Mouse (Mus musculus) ES-E14 (cell line): ENCODE results near the gene Ucma. TPM values are rescaled to one million over a fixed set of nuclear protein-coding genes. Genes with fewer than 3 reads are reported as not detected.
"Not testable (repeated sequence)": the region's sequence is repeated elsewhere in the genome, so short reads cannot be mapped to it uniquely, and the experiment has no call there.

Source experiments
- DNase-seq: peaks from one replicate; pipeline ENCODE4 v3.0.0-alpha.2; 2013; ENCODE audit warnings: low read depth, low spot score
- H3K27ac ChIP-seq: 2 replicates; pipeline ENCODE4 v1.5.1; 2012; ENCODE audit warnings: low read depth, mild to moderate bottlenecking, low read length, moderate library complexity, mixed read lengths; ENCODE audit not compliant: poor library complexity, insufficient read depth, severe bottlenecking
- H3K36me3 ChIP-seq: 2 replicates; pipeline ENCODE4 v1.6.1; 2012; ENCODE audit warnings: mild to moderate bottlenecking, low read length, moderate library complexity, mixed read lengths; ENCODE audit not compliant: control insufficient read depth, poor library complexity, insufficient read depth, severe bottlenecking
- H3K4me1 ChIP-seq, 2 experiments: fragments of 150-350 bp in 1 of 2; sonication (generic) in 1 of 2; 2 replicates each; pipeline ENCODE4 v1.6.1; 2012; ENCODE audit warnings: low read length in 2 of 2, mild to moderate bottlenecking in 1 of 2, mixed read lengths in 1 of 2; ENCODE audit not compliant: control insufficient read depth in 2 of 2, insufficient read depth in 2 of 2, poor library complexity in 1 of 2
- H3K4me3 ChIP-seq, 2 experiments: fragments of 150-350 bp in 1 of 2; sonication (generic) in 1 of 2; 2 replicates each; pipeline ENCODE4 v1.5.1; 2012; ENCODE audit warnings: low read length in 2 of 2, low read depth in 1 of 2, mild to moderate bottlenecking in 1 of 2, mixed read lengths in 1 of 2; ENCODE audit not compliant: insufficient read depth in 1 of 2, poor library complexity in 1 of 2, severe bottlenecking in 1 of 2
- H3K9ac ChIP-seq: 2 replicates; pipeline ENCODE4 v1.6.1; 2012; ENCODE audit warnings: low read depth, mild to moderate bottlenecking, low read length, mixed read lengths; ENCODE audit not compliant: poor library complexity, insufficient read depth, severe bottlenecking
- H3K9me3 ChIP-seq: fragments of 150-350 bp; sonication (generic); 2 replicates; pipeline ENCODE4 v1.6.1; 2012; ENCODE audit warnings: low read depth, mild to moderate bottlenecking, low read length; ENCODE audit not compliant: control insufficient read depth, insufficient read depth
- CHD2 ChIP-seq: IDR thresholded peaks from 2 replicates; pipeline ENCODE4 v1.6.1; 2014; ENCODE audit warnings: mild to moderate bottlenecking, low read depth, low read length, inconsistent platforms
- HCFC1 ChIP-seq: IDR thresholded peaks from 2 replicates; pipeline ENCODE4 v1.6.1; 2012; ENCODE audit warnings: low read length, inconsistent platforms, borderline replicate concordance; ENCODE audit not compliant: insufficient read depth
- MAFK ChIP-seq: IDR thresholded peaks from 2 replicates; pipeline ENCODE4 v1.6.1; 2014; ENCODE audit warnings: mild to moderate bottlenecking, low read depth, low read length, inconsistent platforms; ENCODE audit not compliant: insufficient read depth
- ZC3H11A ChIP-seq: IDR thresholded peaks from 2 replicates; pipeline ENCODE4 v1.6.1; 2012; ENCODE audit warnings: low read depth, mild to moderate bottlenecking, inconsistent platforms, low read length, borderline replicate concordance
- ZNF384 ChIP-seq: IDR thresholded peaks from 2 replicates; pipeline ENCODE4 v1.6.1; 2012; ENCODE audit warnings: low read depth, low read length, inconsistent platforms
- in situ Hi-C, 2 experiments: fragments of 600-800 bp; cut with MboI; formaldehyde crosslinking; loops; one replicate each; pipeline ENCODE4 v1.15.1; 2025; ENCODE audit warnings: low sequenced_read_pairs in 2 of 2, inconsistent platforms in 1 of 2; ENCODE audit not compliant: unreplicated experiment in 2 of 2
- total RNA-seq: library from RNA; depleted of rRNA; stranded (reverse); fragments of 300-350 nt; gene quantifications from 2 replicates; pipeline ENCODE4 v1.2.3, GENCODE M21; 2012

Gene Ucma
- total RNA-seq, 1 experiment: 2.7 TPM

DNA sequence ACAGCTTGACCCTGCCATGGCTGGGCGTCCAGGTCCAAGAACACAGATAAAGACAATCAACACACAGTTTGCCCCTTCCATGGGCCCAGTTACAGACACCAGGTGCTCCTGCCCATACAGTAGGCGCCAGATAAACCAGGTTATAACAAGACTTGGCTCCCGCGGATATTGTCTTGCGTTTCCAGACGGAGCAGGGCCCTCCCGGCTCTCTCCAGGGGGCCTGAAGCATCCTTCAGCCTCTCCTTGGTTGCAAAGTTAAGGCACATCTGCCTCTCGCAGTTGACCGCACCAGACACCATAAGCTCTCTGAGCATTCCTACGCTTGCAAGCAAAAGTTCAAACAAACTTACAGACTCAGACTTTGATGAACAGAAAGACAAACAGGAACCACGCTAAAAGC, 35.1 kb upstream of the Ucma start:
- TF ChIP-seq HCFC1 (no peak), ZC3H11A (no peak), MAFK (no peak), CHD2 (no peak), ZNF384 (no peak)
- Histone ChIP-seq H3K4me1 (no peaks in the 10 kb centered on the region), H3K27ac (no peak overlapping the region), H3K9ac (no peak overlapping the region), H3K4me3 (no peak overlapping the region), H3K36me3 (peaks cover 3% of the 10 kb centered on the region; the same call in 1 of the 2 replicates), H3K9me3 (no peaks in the 10 kb centered on the region)
- DNase-seq: no peak
- in situ Hi-C loops: no loop called here

DNA sequence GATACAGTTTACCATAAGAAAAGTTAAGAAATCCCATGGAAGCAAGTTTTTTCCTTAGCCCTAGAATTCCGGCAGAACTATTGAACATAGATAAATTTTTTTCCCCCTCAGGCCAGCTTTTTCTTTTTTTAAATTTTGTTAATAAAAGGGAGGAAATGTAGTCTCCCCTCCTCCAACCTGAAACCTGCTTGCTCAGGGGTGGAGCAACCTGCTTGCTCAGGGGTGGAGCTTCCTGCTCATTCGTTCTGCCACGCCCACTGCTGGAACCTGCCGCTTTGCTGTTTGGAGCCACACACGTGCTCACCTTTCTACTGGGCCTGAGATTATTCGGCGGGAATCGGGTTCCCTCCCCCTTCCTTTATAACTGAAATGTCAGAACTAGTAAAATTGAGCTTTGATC, 26.2 kb upstream of the Ucma start:
- H3K9ac ChIP-seq, H3K4me1 ChIP-seq, H3K36me3 ChIP-seq, in situ Hi-C loops, H3K4me3 ChIP-seq, DNase-seq, H3K27ac ChIP-seq, H3K9me3 ChIP-seq: not testable (repeated sequence)

GRCm38 (mm10) chr2:4950986-4951385, 24.9 kb upstream of the Ucma start:
- Histone ChIP-seq H3K9ac (no peak overlapping the region), H3K27ac (no peak overlapping the region), H3K9me3 (peaks cover 6% of the 10 kb centered on the region; the same call in 1 of the 2 replicates), H3K4me1 (no peaks in the 10 kb centered on the region), H3K36me3 (no peaks in the 10 kb centered on the region), H3K4me3 (no peak overlapping the region)
- in situ Hi-C loops: no loop called here
- no peak for DNase-seq
- TF ChIP-seq HCFC1: no peak
- TF ChIP-seq ZNF384: no peak
- no peak for TF ChIP-seq ZC3H11A
- TF ChIP-seq MAFK: no peak
- TF ChIP-seq CHD2: no peak

- in situ Hi-C loops: no loop called here
- no peak for TF ChIP-seq ZC3H11A
- TF ChIP-seq MAFK: peak; percentile 54; the same call in 1 of the 2 replicates
- no peak for TF ChIP-seq HCFC1
- no peak for TF ChIP-seq ZNF384
- peaks cover 6% of the 10 kb centered on the region; the same call in 1 of the 2 replicates for H3K9me3 ChIP-seq
- no peak for DNase-seq
- no peak overlapping the region for H3K4me3 ChIP-seq
- H3K36me3 ChIP-seq: no peaks in the 10 kb centered on the region
- H3K27ac ChIP-seq: peak overlapping the region; percentile 89; the same call in 1 of the 2 replicates
- H3K4me1 ChIP-seq: peaks cover 0 to 2% of the 10 kb centered on the region in 2 experiments; a peak in 1 of 4 replicates
- H3K9ac ChIP-seq: no peak overlapping the region
These were observed 21.6 kb upstream of the Ucma start for GRCm38 (mm10) chr2:4954216-4954760.

DNA sequence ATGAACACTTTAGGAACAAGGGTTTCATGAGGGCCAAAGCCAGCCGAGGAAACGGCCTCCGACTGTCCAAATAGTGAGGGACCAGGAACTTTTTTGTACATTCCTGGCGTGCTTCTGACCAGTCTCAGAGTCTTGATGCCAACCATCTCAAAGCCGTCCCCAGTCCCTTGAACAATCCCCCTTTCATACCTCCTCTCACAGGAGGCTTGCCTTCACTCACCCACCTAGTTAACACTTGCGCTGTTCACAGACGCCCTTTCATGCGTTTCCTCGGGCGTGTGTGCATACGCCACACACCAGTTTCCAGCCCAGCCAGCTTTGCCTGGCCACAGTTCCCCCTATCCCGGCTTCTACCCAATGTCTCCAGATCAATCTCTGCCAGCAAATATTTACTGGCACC, 17.9 kb upstream of the Ucma start:
- H3K9ac ChIP-seq: no peak overlapping the region
- H3K9me3 ChIP-seq: 0 out of 2 replicates have a peak, but pooled peaks cover 2% of the 10 kb centered on the region
- TF ChIP-seq MAFK (no peak), ZC3H11A (no peak), CHD2 (no peak), ZNF384 (no peak), HCFC1 (no peak)
- DNase-seq: no peak
- H3K4me3 ChIP-seq: no peak overlapping the region
- H3K36me3 ChIP-seq: no peaks in the 10 kb centered on the region
- H3K27ac ChIP-seq: no peak overlapping the region
- in situ Hi-C loops: no loop called here
- H3K4me1 ChIP-seq: peaks cover 0 to 2% of the 10 kb centered on the region in 2 experiments; a peak in 1 of 4 replicates
